Mouse (Mus musculus): Measurements from ENCODE around the gene Cntn6.

Gene Cntn6

DNA sequence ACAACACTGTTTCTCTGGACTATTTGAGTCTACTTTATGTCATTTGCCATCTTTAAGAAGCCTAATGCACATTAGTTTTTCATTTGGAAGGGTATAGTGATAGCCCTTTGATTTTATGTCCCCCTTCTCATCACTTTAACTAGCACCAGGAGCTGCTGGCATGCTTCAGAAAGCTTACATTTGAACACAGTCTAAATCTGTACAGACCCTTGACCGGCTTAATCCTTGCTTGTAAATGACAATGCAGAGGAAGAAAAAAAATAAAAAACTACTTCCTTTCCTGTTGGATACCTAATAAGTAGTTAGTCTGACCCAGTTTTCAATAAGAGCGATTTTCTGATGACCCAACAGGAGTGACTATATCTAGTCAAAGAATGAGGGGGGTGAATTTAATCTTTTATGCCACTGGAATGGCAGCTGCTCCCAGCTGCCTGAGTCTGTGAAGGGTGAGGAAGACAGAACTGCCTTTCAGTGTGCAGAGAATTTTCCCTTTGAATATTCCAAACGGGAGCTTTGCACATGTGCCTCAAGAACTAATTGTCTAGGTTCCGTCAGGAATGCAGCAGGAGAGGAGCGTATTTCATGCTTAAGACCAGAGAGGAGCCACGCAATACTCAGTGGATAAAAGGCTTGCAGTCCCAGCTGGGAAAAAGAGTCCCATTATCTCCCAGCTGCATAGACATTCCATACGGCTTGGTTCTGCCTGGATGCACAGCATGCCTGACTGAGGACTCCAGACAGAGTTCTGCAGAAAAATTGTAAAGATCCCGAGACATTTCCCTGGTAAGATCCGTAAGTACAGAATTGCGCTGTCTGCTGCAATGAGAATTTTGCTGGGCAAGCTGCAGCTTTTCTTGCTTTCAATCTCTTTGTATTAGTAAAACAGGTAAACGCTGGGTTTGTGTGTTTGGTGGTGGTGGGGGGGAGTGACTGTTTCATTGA, at the start of gene Cntn6:
Gene Cntn6, plus strand, starts transcription at position 301 of the 942 bp plus-strand sequence.
- no peak for DNase-seq

DNA sequence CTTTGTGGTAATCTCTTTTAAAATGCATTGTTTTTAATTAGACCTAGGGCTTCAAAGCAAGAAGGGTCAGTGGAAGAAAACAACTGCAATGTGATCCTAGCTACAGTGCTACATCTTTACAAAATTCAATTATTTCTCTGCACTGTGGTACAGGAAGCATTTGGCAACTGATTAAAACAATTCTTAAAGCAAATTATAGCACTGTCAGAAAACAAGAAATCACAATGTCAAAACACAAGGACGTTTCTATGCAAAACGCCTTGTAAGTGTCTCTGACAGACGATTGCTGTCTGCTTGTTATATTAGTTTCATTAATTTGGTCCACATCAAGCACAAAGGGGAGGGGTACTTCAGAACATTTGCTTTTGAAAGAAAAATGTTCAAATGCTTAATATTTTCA, 48.9 kb upstream of the Cntn6 start:
- DNase-seq = no peak

DNA sequence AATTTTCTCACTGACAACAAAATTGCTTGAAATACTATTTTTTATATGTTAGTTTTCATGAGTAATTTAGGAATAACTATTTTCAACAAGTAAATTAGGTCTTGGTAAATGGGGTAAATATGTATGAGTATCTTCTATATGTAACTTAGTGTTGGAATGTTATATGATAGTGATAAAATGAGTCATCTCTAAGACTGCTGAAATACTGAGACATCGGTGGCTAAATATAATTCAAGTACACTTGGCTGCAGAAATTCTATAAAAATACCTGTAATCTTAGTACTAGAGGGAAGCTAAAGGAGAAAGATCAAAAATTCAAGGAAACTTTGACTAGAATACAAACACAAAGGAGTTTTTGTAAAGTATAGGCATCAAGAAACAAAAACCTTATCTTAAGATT, 21.9 kb upstream of the Cntn6 start:
- DNase-seq = no peak

DNA sequence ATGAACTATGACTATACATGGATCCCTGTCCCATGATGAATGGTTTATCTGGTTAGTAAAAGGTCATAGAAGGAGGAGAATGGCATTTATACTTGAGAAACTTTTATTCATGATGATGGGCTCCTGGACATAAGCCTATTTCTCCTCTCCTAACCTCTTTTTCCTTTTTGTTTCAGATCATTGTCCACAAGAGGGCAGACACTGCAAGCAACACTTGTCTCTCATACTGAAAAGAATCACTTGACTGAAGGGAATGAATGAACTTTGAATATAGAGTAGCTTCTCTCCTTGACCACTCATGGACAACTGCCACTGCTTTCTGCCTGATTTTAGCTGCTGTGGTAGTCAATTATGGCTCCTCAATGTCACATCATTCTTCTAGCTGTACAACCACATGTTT, 13.3 kb upstream of the Cntn6 start:
- no peak for DNase-seq

DNA sequence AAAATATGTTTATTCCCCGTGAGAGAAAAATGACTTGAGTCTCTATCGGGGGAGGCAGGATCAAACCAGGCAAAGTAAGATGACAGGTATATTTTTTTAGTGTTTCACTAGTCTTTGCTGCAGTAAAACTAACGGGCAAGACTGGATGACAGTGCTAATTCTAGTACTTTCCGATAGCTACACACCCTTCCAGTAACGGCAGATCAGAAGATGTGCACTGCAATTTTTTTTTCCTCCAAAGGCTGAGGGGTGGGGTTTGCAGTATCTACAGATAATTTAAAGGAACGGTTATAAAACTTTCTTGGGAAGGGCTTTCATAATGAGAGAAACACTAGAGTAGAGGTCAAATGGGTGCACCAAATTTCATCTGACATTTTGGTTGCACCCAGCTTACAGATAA, 869 bp downstream of the Cntn6 start:
- no peak for DNase-seq

DNA sequence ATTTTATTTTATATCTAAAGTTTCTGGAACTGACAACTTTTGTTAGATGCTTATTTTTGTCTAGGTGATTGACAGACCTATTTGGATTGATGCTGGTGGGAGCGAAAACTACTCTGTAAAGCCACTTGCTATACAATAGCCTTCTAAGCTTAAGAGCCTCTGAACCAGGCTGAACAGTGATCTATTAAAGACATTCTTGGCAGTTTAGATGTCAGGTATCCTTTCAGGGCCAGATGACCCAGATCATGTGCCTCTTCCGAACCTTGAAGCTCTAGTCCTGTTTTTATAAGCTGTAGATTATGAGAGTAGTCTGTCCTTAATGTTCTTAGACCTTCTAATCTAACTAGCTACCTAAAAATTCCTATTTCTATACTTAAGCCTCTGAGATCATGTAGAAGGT, 3.2 kb downstream of the Cntn6 start:
- no peak for DNase-seq

DNA sequence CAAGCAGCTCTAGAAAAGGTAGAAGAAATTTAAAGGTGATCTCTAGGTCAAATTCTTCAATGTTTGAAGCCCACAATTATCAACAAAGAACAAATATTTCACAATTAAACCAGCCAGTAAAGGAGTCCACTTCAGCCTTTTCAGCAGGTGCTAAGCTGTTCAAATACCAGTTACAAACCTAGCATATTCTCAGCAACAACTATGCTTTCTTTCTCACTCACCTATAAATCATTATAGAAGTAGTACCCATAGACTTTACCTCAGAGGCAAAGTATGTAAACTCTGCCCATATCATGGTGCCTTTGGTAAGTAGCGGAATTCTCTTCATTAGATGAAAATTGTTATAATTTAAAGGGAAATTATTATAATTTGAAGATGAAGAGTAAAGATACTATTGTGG, 71.4 kb downstream of the Cntn6 start:
- DNase-seq = no peak

DNA sequence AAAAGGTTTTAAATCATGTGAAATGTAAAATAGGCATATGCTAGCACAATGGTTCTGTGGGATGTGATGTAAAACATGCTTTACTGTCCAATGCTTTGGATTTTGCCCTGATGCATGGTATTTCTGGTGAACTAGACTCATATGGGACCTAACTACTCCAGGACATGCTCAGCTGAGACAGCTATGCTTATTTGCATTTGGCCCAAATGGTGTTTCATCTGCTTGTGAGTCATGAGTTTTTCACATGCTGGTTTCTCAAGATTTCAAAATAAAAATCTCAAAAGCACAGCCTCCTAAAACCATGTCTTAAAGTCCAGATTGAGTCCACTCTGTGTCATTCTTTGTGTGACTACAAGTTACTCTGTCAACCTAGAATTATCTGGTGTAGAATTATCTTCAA, 77.0 kb downstream of the Cntn6 start:
- DNase-seq = no peak

DNA sequence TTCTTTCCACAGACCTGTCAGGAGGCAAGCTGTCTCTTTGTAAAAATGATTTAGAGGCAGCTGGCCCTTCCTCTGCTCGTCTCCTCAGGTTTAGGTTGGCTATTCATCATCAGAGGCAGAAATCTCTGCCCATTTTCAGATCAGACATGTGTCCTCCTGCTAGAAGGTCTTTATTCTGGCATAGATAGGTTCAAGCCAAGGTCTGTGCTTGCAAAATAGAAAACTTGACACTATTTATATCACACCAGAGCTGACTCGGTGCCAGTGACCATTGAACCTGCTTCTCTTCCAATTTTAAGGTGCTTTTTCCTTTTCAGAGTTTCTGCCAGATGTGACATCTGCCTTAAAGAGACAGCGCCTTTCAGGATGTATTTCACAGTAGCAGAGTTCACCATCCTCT, 95.4 kb downstream of the Cntn6 start:
- DNase-seq = no peak

DNA sequence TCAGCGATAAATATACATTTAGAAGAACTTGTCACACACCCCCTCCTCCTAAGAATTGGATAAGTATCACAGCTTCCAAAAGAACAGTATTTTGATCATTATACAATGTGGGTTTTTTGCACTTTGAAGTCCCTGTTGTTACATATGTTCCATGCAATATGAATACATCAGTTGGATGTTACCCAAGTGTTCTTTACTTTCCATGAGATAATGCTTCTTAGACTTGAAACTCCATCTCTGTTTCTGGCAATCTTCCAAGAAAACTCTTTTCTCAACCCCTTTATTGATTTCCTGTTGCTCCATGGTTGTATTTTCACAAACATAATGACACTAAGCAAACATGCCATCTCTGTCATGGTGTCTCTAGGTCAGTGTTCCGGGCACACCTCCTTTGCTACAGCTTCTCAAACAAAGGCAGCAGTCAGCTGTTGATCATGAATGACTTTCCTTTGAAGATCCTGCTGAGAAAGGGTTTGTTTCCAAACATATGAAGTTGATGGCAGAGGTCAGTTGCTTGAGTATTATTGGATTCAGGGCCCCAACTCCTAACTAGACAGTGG, 108.3 kb downstream of the Cntn6 start:
- no peak for DNase-seq

DNA sequence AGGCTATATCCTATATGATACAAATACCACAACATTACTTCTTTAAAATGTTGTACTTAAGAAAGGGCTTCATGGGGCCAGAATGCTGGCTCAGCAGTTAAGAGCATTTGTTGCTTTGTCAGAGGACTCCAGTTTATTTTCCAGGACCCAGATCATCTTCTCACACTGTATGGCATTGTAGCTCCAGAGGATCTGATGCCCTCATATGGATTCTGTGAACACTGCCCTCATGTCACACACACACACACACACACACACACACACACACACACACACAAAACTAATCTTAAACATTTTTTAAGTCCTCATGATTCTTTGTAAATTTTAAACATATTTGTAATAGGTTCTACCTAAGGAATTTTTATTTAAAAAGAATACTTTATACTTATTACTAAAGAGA, 110.3 kb downstream of the Cntn6 start:
- no peak for DNase-seq

DNA sequence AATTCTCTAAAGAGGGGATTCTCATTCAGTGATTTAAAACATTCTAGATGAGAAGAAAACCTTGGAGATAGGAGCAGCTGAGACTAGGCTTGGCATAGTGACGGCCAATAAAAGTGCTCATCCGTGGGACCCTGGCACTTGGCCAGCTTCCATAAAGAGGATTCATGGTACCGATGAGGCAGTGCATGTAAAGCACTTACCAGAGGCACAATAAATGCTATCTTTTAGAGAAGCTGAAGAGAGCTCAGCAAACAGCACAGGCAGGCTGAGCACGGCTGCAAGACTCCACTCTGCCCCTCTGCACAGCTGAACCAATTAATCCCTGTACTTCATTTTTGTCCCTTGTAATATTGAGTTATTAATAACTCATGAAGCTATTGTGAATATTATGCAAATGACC, 110.8 kb downstream of the Cntn6 start:
- no peak for DNase-seq

DNA sequence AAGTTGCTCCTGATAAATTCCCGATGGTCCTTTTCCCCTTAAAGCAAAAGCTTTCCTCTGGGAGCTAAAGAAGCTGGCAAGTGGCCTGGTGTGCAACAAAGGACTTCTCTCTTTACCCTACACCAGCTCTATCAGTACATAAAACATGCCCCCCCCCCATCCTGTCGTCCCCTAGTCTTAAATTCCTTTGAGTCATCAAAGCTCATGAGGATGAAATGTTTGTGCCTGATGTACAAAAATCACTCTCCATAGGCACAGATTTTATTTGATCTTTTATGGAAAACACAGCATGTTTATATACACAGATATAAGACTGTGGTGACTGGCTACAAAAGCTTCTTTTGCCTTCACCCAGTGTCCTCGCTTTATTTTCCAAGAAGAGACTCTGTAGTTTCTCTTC, 112.6 kb downstream of the Cntn6 start:
- no peak for DNase-seq

DNA sequence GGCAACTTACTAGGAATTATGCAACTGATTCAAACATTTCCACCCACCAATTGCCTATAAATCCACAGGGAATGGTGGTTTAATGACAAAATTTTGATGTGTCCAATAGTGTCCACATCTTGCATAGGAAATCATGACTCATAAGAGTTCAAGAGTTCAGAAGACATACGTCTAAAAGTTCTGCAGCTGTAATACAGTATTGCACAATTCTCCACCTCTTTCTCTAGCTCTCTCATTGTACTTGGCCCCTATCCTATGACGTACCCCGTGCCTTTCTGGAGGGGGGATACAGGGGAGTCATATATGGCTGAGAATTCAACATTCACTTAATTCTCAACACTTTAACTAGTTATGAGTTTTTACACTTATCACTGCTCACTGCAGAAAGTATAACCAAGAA, 160.9 kb downstream of the Cntn6 start:
- no peak for DNase-seq

DNA sequence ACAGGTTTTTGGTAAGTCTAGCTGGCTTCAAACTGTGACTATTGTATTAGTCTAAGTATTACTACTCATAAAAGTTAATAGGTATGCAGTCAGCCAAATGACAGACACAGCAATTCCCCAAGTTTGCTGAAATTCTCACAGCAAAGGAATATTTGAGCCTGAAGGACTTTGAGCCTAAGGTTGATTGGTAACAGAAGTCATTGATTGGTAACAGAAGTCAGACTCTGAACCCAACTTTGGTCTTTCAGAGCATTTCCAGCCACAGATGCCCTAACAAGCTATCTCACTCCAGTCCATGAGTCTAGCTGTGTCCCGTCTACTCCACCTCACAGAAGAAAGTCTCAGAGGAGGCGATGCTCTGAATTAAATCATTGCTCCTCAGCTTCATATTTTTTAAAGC, 176.1 kb downstream of the Cntn6 start:
- no peak for DNase-seq

DNA sequence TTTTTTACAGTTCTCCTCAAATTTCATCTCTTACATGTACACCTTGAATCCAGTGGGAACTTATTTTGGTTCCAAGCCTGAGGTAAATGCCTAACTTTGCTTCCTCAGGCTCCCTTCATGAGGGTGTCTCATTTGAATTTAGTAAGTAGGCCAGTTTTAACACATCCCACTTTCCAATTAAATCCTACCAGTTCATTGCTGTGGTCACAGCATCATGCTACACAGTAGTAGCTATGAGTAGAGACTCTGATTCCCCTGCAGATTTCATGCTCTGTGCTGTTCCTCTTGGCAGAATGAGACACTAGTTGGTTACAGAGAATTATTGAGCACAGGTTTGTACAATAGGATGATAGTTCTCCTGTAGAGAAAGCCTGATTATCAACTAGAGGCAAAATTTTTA, 181.7 kb downstream of the Cntn6 start:
- no peak for DNase-seq

DNA sequence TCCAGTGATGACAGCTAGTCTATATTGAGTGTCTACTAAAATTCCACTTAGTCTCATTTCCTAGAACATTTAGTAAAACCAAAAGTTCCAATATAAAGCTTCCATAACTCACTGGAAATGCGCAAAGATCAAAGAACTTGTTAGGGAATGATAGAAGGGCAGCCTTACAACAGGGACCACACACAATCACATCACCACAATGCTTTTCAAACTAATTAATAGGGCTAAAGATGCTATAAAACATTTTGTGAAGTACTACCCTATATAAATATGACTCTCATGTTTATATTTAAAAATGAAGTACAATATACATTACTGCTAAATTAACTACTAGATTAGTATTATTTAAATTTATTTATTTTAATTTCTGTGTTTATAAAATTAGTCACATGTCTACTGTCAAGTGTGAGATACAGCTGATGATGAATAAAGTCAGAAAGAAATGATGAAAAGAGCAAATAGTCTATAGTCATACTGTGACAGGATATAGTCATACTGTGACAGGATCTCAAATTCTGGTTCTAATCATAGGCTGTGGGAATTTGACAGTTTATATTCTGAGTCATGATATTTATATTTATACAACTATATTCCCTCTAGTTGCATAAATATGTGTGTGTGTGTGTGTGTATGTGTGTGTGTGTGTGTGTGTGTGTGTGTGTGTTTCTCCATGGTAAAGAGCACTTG, 187.4 kb downstream of the Cntn6 start:
- no peak for DNase-seq

DNA sequence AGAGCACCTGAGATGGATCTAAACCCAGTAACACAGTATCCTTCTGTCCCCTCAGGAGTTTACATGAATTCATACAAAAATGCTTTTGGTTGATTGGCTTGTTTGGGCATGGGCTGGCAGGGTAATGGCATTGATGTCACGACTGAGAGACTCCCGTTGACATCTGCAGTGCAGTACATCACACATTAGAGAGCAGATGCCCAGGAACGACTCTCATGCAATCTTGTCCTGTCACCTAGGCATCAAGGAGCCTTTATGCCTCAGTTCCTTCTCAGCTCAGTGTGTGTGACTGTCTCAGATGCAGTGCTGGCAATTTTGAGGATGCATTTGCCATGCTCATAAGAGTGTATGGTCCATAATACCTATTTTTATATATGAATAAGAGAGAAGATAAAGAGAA, 195.4 kb downstream of the Cntn6 start:
- DNase-seq = no peak

DNA sequence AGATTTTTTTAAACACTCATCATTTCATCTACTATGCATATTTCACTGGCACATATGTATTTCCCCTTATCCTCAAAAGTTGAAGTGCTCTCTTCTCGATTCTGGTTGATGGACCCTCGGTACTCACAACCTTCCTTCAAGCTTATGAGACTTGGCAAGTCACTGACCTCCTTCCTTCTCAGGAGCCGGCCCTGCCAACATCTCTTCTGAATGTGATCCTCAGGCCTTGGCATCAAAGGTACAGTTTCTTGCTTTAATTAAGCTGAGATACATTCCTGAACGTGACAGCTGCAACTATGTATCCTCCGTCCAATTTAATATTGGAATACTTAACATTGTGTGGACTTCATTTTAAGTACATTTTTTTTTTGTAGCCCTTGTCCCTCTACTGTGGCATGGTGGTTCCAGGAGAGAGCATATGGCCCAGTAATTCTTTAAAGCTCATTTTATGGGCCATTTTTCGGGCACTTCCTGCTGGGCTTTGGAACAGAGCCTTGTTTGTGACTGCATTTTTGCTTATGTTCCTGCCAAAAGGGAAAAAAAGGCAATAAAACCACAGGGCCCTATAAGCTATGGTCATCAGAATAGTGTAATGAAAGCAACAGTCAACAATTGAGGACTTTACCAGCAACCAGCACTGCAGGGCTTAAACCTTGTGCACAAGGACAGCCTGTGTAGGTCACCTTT, 196.0 kb downstream of the Cntn6 start:
- DNase-seq = no peak

DNA sequence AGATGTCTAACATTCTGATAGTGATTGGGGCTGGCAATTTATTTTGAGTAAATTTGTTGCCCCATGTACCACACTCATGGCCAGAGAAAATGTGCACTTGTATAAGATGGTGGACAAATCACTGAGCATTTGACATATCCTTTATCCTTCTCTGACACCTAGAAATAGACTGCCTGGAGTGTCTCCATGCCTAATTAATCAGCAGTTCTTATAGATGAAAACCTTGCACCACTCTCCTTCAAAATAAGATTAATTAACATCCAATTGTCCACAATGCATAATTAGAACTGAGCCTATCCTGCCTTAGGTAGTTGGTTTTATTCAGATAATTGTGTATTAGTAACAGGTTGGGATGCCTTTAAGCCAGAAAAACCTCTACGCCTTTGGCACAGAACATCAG, 236.0 kb downstream of the Cntn6 start:
- no peak for DNase-seq

DNA sequence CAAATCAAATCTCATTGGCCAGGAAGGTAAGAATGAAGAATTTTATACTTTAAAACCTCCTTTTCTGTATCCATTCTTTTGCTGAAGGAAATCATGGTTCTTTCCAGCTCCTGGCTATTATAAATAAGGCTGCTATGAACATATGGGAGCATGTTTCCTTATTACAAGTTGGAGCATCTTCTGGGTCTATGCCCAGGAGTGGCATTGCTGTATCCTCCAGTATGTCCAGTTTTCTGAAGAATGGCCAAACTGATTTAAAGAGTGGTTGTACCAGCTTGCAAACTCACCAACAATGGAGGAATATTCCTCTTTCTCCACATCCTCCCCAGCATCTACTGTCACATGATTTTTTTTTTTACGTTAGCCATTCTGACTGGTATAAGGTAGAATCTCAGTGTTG, 241.7 kb downstream of the Cntn6 start:
- no peak for DNase-seq

DNA sequence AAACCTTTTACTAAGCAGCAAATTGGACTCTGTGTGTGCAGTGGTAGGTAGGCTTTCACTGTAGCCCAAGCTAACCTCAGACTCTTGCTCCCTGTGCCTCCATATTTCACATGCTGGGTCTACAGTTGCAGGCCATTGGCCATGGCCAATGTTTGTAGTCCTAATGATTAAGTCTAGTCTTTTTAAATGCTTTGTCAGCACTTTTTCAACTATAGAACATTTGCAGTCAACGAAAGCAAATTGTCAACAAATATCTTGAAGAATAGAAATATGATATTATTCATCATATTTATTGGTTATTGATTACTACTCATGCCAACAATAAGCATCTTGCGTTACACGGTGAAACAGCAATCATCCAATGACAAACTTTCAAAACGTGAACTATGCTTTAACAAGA, 246.4 kb downstream of the Cntn6 start:
- DNase-seq = no peak

DNA sequence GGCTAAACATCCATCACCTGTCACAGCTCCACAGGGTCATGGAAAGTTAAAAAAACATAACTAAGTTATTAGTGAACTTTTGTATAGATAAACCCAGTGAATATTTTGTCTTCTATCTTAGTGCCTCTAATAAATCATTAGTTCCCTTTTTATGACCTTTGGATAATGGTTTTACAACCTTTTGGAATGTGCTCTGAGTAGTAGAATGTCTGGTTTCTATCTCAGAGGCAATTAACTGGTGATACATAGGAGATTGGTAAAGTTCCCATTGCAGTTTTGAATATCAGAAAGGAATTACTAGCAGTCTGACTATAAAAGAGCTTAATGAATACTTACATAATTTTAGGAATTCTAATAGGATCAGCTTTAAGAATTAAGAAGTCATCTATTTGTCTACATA, 265.5 kb downstream of the Cntn6 start:
- no peak for DNase-seq

DNA sequence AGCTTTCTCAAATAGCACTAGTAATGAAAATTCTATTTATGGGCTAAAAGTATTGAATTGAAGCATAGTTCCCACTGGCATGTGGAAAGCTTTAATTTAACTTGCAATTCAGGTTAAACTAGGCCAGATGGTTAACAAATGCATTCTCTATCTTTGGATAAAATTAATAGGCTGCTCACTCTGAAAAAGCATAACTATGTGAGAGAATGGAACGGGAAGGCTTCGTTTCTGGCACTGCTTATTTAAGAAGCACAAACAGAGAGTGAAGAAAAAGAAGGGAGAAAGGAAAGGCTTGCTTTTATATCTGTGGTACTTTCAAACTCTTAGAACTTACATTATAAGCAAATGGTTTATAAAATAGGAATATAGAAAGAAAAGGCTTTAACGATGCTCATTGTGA, 268.6 kb downstream of the Cntn6 start:
- no peak for DNase-seq

All from kidney, adult 9 months (tissue).